Mouse (Mus musculus): ENCODE measurements around the gene Prpf18. TPM values are rescaled to one million over a fixed set of nuclear protein-coding genes. Genes with fewer than 3 reads are reported as not detected.
A peak's percentile ranks its signal among the peaks of the same experiment; 100 is the strongest.

The Prpf18 gene
- polyA plus RNA-seq (2015; fragmentation: Nextera tagmentation; extraction: Ambion mirVana), result 15.5 and 15.6 TPM in 2 replicates

DNA sequence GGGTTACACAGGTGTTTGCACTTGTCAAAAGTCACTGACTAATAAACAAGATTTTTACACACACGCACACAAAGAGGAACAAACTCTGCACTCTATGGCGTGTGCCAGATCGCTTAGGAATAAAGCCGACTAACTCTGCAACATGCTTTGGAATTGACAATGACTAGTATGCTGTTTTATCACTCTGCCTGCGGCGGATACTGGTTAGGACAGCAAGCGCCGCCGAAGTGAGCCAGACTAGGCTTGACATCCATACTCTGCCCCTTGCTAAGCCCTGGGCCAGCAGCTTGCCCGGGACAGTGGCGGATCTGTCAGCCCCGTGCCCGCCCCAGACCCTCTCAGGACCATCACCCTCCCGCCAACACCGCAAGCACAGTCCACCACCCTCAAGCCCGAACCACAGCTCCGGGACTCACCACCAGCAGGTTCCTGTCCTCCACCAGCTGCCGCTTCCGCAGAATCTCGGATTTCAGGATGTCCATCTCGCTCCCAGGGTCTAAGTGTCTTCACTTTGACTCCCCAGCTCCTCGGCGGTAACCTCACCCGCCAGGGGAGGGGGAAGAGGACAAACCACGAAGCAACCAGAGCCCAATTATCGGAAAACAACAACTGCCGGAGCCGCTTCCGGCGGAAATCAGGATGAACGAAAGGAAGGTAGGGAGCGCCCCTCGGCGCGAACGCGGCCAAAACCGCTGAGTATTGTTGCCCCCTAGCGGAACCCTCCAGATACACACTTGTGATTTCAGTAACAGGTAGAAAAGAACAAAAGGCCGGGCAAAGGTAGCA lies at the start of gene Prpf18:
Prpf18 (minus strand) TSS at position 614 of the 786 bp plus-strand sequence.
- Histone ChIP-seq H3K4me1 (replicated peaks; ENCODE audit: control insufficient read depth, insufficient read depth) (no peaks in the 10 kb centered on the region), H3K4me2 (replicated peaks; ENCODE audit: low read depth) (peak within 1 kb of the TSS; percentile 67), H3K9me3 (ENCODE audit: control insufficient read depth, low read length) (no peaks in the 10 kb centered on the region), H3K9ac (ENCODE audit: low read length) (peak within 1 kb of the TSS; percentile 92), H3K4me3 (ENCODE audit: low read depth, low read length) (peak within 1 kb of the TSS; percentile 88), H3K36me3 (ENCODE audit: control insufficient read depth, insufficient read depth, low read length) (no peaks in the 10 kb centered on the region), H3K27me3 (ENCODE audit: control insufficient read depth, insufficient read depth, low read length) (no peaks in the 10 kb centered on the region), H3K27ac (replicated peaks) (peak within 1 kb of the TSS; percentile 56)
- DNase-seq (ENCODE audit: low spot score), result peak; percentile 90
- peak; percentile 90 for ATAC-seq (ENCODE audit: low FRiP score, low TSS enrichment)
- TF ChIP-seq CTCF (IDR thresholded peaks at IDR 0.05; ENCODE audit: low read depth) (peak; percentile 86), EP300 (optimal IDR thresholded peaks at IDR 0.05) (no peak)
- WGBS, result under 1% methylated on average over 40 of the region's 40 CpGs

DNA sequence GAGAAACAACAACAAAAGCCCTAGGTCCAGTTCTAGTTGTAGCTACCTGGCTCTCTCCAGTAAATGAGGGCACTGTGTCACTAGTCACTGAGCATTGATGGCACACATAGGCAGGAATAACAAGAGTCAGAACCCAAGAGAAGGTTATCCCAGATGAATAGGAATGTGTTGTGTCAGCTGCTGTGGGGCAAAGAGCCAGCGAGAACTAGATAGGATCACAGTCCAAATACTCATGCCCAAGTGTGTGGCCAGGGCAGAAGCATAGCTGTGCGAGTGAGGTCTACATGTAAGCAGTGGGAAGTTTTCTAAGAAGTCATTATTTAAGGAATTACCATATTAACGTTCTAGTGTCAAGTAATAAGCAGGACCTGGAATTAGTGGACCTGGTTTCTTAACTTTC lies 28.0 kb upstream of the Prpf18 start:
- 76% methylated on average over 3 of the region's 3 CpGs for WGBS
- no peak for ATAC-seq (ENCODE audit: low FRiP score, low TSS enrichment)
- Histone ChIP-seq H3K9me3 (ENCODE audit: control insufficient read depth, low read length) (no peaks in the 10 kb centered on the region), H3K27ac (replicated peaks) (no peak overlapping the region), H3K4me2 (replicated peaks; ENCODE audit: low read depth) (no peak overlapping the region), H3K9ac (ENCODE audit: low read length) (no peak overlapping the region), H3K4me1 (replicated peaks; ENCODE audit: control insufficient read depth, insufficient read depth) (no peaks in the 10 kb centered on the region), H3K27me3 (ENCODE audit: control insufficient read depth, insufficient read depth, low read length) (no peaks in the 10 kb centered on the region), H3K36me3 (ENCODE audit: control insufficient read depth, insufficient read depth, low read length) (no peaks in the 10 kb centered on the region), H3K4me3 (ENCODE audit: low read depth, low read length) (no peak overlapping the region)
- no peak for TF ChIP-seq EP300 (optimal IDR thresholded peaks at IDR 0.05)
- no peak for TF ChIP-seq CTCF (IDR thresholded peaks at IDR 0.05; ENCODE audit: low read depth)
- no peak for DNase-seq (ENCODE audit: low spot score)

DNA sequence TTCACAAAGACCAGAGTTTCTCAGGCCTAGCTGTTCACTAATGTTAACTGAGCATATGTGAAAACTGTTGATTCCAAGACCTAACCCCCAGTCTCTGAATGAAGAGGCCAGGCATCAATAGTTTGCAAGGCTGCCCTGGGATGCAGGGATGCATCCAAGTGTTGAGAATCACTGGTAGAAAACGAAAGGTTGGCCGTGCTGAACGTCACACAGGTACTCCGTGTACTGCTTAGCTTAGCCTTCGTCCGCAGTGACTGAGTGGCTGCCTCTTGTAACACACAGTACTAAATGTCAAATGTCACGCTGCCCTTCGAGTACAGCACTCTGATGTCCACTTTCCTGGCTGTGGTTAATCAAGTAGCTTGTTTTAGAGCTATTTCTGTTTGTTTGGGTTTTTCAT lies 19.7 kb upstream of the Prpf18 start:
- WGBS, result 86% methylated on average over 8 of the region's 8 CpGs
- H3K4me1 ChIP-seq (replicated peaks; ENCODE audit: control insufficient read depth, insufficient read depth), result no peaks in the 10 kb centered on the region
- no peak for DNase-seq (ENCODE audit: low spot score)
- no peaks in the 10 kb centered on the region for H3K27me3 ChIP-seq (ENCODE audit: control insufficient read depth, insufficient read depth, low read length)
- no peaks in the 10 kb centered on the region for H3K9me3 ChIP-seq (ENCODE audit: control insufficient read depth, low read length)
- no peaks in the 10 kb centered on the region for H3K36me3 ChIP-seq (ENCODE audit: control insufficient read depth, insufficient read depth, low read length)
- no peak overlapping the region for H3K9ac ChIP-seq (ENCODE audit: low read length)
- H3K4me3 ChIP-seq (ENCODE audit: low read depth, low read length), result no peak overlapping the region
- TF ChIP-seq EP300 (optimal IDR thresholded peaks at IDR 0.05) (no peak), CTCF (IDR thresholded peaks at IDR 0.05; ENCODE audit: low read depth) (no peak)
- no peak for ATAC-seq (ENCODE audit: low FRiP score, low TSS enrichment)
- H3K4me2 ChIP-seq (replicated peaks; ENCODE audit: low read depth), result no peak overlapping the region
- H3K27ac ChIP-seq (replicated peaks), result no peak overlapping the region

DNA sequence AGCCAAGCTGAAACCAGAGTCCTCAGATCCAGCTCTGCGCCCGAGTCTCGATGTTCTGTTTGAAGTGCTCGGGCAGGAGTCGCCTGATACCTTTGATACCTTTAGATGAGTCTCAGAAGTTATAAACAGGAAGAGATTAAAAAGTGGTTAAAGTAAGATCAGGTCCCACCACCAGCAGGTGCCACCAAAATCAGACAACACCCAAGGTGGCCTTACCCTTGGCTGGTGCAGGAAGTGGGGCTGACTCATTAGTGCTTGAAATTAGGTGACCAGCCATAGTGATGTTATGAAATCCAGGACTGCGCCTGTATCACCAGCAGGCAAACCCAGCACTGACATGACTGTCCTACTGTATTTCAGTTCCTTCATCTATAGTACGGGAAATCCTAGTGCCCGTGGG lies 17.8 kb upstream of the Prpf18 start:
- H3K27me3 ChIP-seq (ENCODE audit: control insufficient read depth, insufficient read depth, low read length), result no peaks in the 10 kb centered on the region
- no peak overlapping the region for H3K27ac ChIP-seq (replicated peaks)
- no peak for ATAC-seq (ENCODE audit: low FRiP score, low TSS enrichment)
- no peaks in the 10 kb centered on the region for H3K36me3 ChIP-seq (ENCODE audit: control insufficient read depth, insufficient read depth, low read length)
- WGBS, result 80% methylated on average over 8 of the region's 8 CpGs
- no peak for TF ChIP-seq EP300 (optimal IDR thresholded peaks at IDR 0.05)
- no peak for TF ChIP-seq CTCF (IDR thresholded peaks at IDR 0.05; ENCODE audit: low read depth)
- no peak overlapping the region for H3K9ac ChIP-seq (ENCODE audit: low read length)
- H3K9me3 ChIP-seq (ENCODE audit: control insufficient read depth, low read length), result no peaks in the 10 kb centered on the region
- no peak for DNase-seq (ENCODE audit: low spot score)
- no peak overlapping the region for H3K4me3 ChIP-seq (ENCODE audit: low read depth, low read length)
- no peak overlapping the region for H3K4me2 ChIP-seq (replicated peaks; ENCODE audit: low read depth)
- H3K4me1 ChIP-seq (replicated peaks; ENCODE audit: control insufficient read depth, insufficient read depth), result no peaks in the 10 kb centered on the region

DNA sequence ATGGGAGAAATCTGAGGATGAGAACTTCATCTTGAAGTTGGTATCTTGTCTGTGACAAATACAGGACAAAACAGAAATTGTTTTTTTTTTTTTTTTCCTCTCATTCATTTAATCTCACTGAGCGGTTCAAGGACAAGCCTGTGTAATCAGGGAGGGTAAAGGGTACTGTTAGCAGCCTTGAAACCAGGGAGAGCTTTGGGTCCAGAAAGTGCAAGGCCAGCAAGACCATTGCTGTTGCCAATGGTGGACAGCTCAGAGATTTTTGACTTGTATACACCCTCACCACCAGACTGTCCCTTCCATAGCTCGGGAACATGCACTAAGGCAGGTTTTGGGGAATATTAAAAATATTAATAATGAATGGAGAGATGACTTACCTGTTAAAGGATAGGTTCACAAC lies 16.7 kb upstream of the Prpf18 start:
- DNase-seq (ENCODE audit: low spot score) (no peak), ATAC-seq (ENCODE audit: low FRiP score, low TSS enrichment) (no peak)
- TF ChIP-seq CTCF (IDR thresholded peaks at IDR 0.05; ENCODE audit: low read depth) (no peak), EP300 (optimal IDR thresholded peaks at IDR 0.05) (no peak)
- no peak overlapping the region for H3K4me2 ChIP-seq (replicated peaks; ENCODE audit: low read depth)
- H3K9me3 ChIP-seq (ENCODE audit: control insufficient read depth, low read length), result no peaks in the 10 kb centered on the region
- H3K4me1 ChIP-seq (replicated peaks; ENCODE audit: control insufficient read depth, insufficient read depth), result no peaks in the 10 kb centered on the region
- H3K9ac ChIP-seq (ENCODE audit: low read length), result no peak overlapping the region
- no peak overlapping the region for H3K4me3 ChIP-seq (ENCODE audit: low read depth, low read length)
- H3K36me3 ChIP-seq (ENCODE audit: control insufficient read depth, insufficient read depth, low read length), result no peaks in the 10 kb centered on the region
- no peaks in the 10 kb centered on the region for H3K27me3 ChIP-seq (ENCODE audit: control insufficient read depth, insufficient read depth, low read length)
- 83% methylated on average over 2 of the region's 2 CpGs for WGBS
- H3K27ac ChIP-seq (replicated peaks), result no peak overlapping the region

DNA sequence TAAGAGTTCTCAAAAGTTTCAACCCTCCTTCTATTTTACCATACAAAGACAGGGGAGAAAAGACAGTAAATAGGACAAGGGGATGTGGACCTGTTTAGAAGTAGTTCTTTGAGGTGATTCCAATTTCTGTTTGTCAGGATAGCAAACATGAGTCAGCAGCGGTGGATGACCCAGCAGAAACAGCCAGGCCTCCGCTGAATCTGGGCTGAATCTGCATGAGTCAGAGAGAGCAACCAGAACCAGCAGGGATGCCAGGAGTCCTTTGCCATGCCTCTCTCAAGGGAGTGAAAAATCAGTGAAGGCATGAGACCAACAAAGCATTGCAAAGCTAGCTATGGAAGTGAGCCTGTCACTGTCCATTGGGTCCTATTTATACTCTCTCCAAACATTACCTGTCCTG lies 8.8 kb upstream of the Prpf18 start:
- Histone ChIP-seq H3K36me3 (ENCODE audit: control insufficient read depth, insufficient read depth, low read length) (no peaks in the 10 kb centered on the region), H3K27me3 (ENCODE audit: control insufficient read depth, insufficient read depth, low read length) (no peaks in the 10 kb centered on the region), H3K4me2 (replicated peaks; ENCODE audit: low read depth) (no peak overlapping the region), H3K9ac (ENCODE audit: low read length) (no peak overlapping the region), H3K4me1 (replicated peaks; ENCODE audit: control insufficient read depth, insufficient read depth) (no peaks in the 10 kb centered on the region), H3K9me3 (ENCODE audit: control insufficient read depth, low read length) (no peaks in the 10 kb centered on the region), H3K4me3 (ENCODE audit: low read depth, low read length) (no peak overlapping the region), H3K27ac (replicated peaks) (no peak overlapping the region)
- 79% methylated on average over 2 of the region's 2 CpGs for WGBS
- TF ChIP-seq EP300 (optimal IDR thresholded peaks at IDR 0.05) (no peak), CTCF (IDR thresholded peaks at IDR 0.05; ENCODE audit: low read depth) (no peak)
- DNase-seq (ENCODE audit: low spot score), result no peak
- ATAC-seq (ENCODE audit: low FRiP score, low TSS enrichment), result no peak
